ENCODE assay signal across 15 mouse cellular contexts in the genomic region with DNA sequence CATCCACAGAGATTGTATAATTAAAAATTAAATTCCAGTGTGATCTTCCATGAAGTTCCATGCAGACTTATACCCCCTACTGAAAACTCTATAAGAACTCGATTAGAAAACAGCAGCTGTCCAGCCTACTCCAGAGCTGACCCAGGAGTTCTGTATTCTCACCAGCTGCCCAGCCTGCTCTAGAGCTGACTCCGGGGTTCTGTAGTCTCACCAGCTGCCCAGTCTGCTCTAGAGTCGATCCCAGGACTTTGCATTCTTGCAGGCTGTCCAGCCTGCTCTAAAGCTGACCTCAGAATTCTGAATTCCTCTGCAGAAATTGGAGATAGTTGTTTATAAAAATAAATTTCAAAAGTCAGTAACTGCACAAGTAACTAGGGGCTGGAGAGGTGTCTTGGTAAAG. TPM values are rescaled to one million over a fixed set of nuclear protein-coding genes. Genes with fewer than 3 reads are reported as not detected.
A peak's percentile ranks its signal among the peaks of the same experiment; 100 is the strongest.
DNase-seq lines count a peak whose midpoint lies in the region; ATAC-seq and TF ChIP-seq lines count a peak whose summit lies in the region.
"Had no signal": no experiment of that assay in that cellular context is flagged by ENCODE, and none has a peak within 500 bp of the region (broad histone marks: within the 10 kb centered on the region; RNA-seq: fewer than 3 reads in every experiment).

No protein-coding gene starts in this region.

- no peaks in the 10 kb centered on the region for H3K36me3 ChIP-seq in heart, embryonic 13.5 days
- H3K36me3 ChIP-seq in liver, embryonic 11.5 days (ENCODE audit: control insufficient read depth, insufficient read depth, low read length) = no peaks in the 10 kb centered on the region
- no peaks in the 10 kb centered on the region for H3K36me3 ChIP-seq in intestine, embryonic 15.5 days
- H3K36me3 ChIP-seq: embryonic facial prominence, embryonic 13.5 days; limb, embryonic 13.5 days; midbrain, embryonic 10.5 days; neural tube, embryonic 12.5 days had no signal

- H3K9ac ChIP-seq in heart, embryonic 13.5 days = no peak overlapping the region
- no peak overlapping the region for H3K9ac ChIP-seq in liver, embryonic 11.5 days (ENCODE audit: low read depth, low read length)
- H3K9ac ChIP-seq in intestine, embryonic 15.5 days = no peak overlapping the region
- H3K9ac ChIP-seq: embryonic facial prominence, embryonic 13.5 days; hindbrain, embryonic 14.5 days; limb, embryonic 13.5 days; neural tube, embryonic 12.5 days had no signal

- POLR2A ChIA-PET in Patski (lab: Charles Lee) = interaction anchor here (1.0 to 1.6 kb wide), 2 partner anchors 21 to 150 kb away, joined by 3 to 6 read pairs; partner anchors contain the start of gene Ccn1

- no peak for TF ChIP-seq CTCF in Patski (IDR thresholded peaks at IDR 0.05)

- H3K9me3 ChIP-seq in heart, embryonic 13.5 days = no peaks in the 10 kb centered on the region
- no peaks in the 10 kb centered on the region for H3K9me3 ChIP-seq in liver, embryonic 11.5 days (ENCODE audit: control insufficient read depth, low read length)
- H3K9me3 ChIP-seq in intestine, embryonic 15.5 days = no peaks in the 10 kb centered on the region
- H3K9me3 ChIP-seq: embryonic facial prominence, embryonic 13.5 days; limb, embryonic 13.5 days; midbrain, embryonic 10.5 days; neural tube, embryonic 12.5 days had no signal

- peaks cover 47% of the 10 kb centered on the region for H3K4me1 ChIP-seq in heart, embryonic 13.5 days
- peaks cover 22% of the 10 kb centered on the region for H3K4me1 ChIP-seq in liver, embryonic 11.5 days (replicated peaks; ENCODE audit: control insufficient read depth, insufficient read depth, low read length)
- peaks cover 19% of the 10 kb centered on the region for H3K4me1 ChIP-seq in intestine, embryonic 15.5 days (replicated peaks)

- no peaks in the 10 kb centered on the region for H3K27me3 ChIP-seq in heart, embryonic 13.5 days (replicated peaks)
- no peaks in the 10 kb centered on the region for H3K27me3 ChIP-seq in liver, embryonic 11.5 days (replicated peaks; ENCODE audit: control insufficient read depth, insufficient read depth, low read length)
- no peaks in the 10 kb centered on the region for H3K27me3 ChIP-seq in Patski
- H3K27me3 ChIP-seq in intestine, embryonic 15.5 days (replicated peaks) = no peaks in the 10 kb centered on the region
- H3K27me3 ChIP-seq: embryonic facial prominence, embryonic 13.5 days; neural tube, embryonic 12.5 days had no signal

- H3K27ac ChIP-seq in heart, embryonic 13.5 days (replicated peaks) = peak overlapping the region; percentile 62
- peak overlapping the region; percentile 43; the same call in 1 of the 2 replicates for H3K27ac ChIP-seq in liver, embryonic 11.5 days (ENCODE audit: low read depth, low read length)
- 0 out of 2 replicates have a peak overlapping the region, but pooled peaks have one; percentile 19 for H3K27ac ChIP-seq in intestine, embryonic 15.5 days
- H3K27ac ChIP-seq: embryonic facial prominence, embryonic 13.5 days; hindbrain, embryonic 14.5 days; limb, embryonic 13.5 days; midbrain, embryonic 10.5 days; neural tube, embryonic 12.5 days had no signal

- no peak overlapping the region for H3K4me3 ChIP-seq in heart, embryonic 13.5 days
- no peak overlapping the region for H3K4me3 ChIP-seq in liver, embryonic 11.5 days (ENCODE audit: low read depth, low read length)
- H3K4me3 ChIP-seq in intestine, embryonic 15.5 days (replicated peaks) = no peak overlapping the region
- H3K4me3 ChIP-seq: embryonic facial prominence, embryonic 13.5 days; limb, embryonic 13.5 days; midbrain, embryonic 10.5 days; neural tube, embryonic 12.5 days had no signal

- ATAC-seq in heart, embryonic 13.5 days (ENCODE audit: extremely low read depth, insufficient number of reproducible peaks, low FRiP score, low TSS enrichment) = no peak
- no peak for ATAC-seq in liver, embryonic 11.5 days (replicated peaks; ENCODE audit: low FRiP score)
- peak; percentile 44 for ATAC-seq in Patski
- ATAC-seq in intestine, embryonic 15.5 days = peak; percentile 54

- CTCF ChIA-PET in Patski (lab: Charles Lee) = interaction anchor here (1.0 to 1.4 kb wide), 7 partner anchors 8 to 37 kb away, joined by 3 to 5 read pairs (median 3); no protein-coding TSS in a partner anchor

- H3K4me2 ChIP-seq in heart, embryonic 13.5 days = no peak overlapping the region
- H3K4me2 ChIP-seq in liver, embryonic 11.5 days = 0 out of 2 replicates have a peak overlapping the region, but pooled peaks have one; percentile 4
- H3K4me2 ChIP-seq in intestine, embryonic 15.5 days (replicated peaks) = no peak overlapping the region
- H3K4me2 ChIP-seq: embryonic facial prominence, embryonic 13.5 days; hindbrain, embryonic 14.5 days; limb, embryonic 13.5 days; neural tube, embryonic 12.5 days had no signal

- 30% methylated on average over 3 of the region's 3 CpGs for WGBS in heart, embryonic 13.5 days
- 36% methylated on average over 3 of the region's 3 CpGs for WGBS in liver, embryonic 11.5 days
- WGBS in intestine, embryonic 15.5 days = 27% methylated on average over 3 of the region's 3 CpGs

- intact Hi-C loops in heart, postnatal 14 days (cut with DNase I) = no loop called here

- in situ Hi-C loops in Patski (cut with MboI; ENCODE audit: low pct_unique_long_range_greater_than_20kb) = no loop called here

- DNase-seq in heart, postnatal 14 days = no peak
- no peak for DNase-seq in liver, embryonic 11.5 days (ENCODE audit: low spot score)
- DNase-seq in liver (no peak), Patski (ENCODE audit: low read depth, low spot score) (no peak)
- DNase-seq in neural tube, embryonic 10.5 days (ENCODE audit: extremely low spot score, low spot score) = no peak
- DNase-seq: cerebellum, adult 9-10 months; gastrocnemius, postnatal 14 days; layer of hippocampus, adult 9-11 months had no signal

RNA-seq across cellular contexts. Expression of gene Ddah1, which starts 40.9 kb away (rescaled TPM):
- 26.0 and 27.9 TPM in 2 replicates for polyA plus RNA-seq in heart, embryonic 13.5 days (2015; fragmentation: Nextera tagmentation; extraction: Ambion mirVana)
- total RNA-seq in heart, postnatal 14 days (2021) = 10 to 100 TPM in 1 of 2 experiments, 1 to 10 TPM in 1; 9.2 to 13.4 TPM
- 47.3 and 50.2 TPM in 2 replicates for polyA plus RNA-seq in liver, embryonic 11.5 days (2014; fragmentation: Nextera tagmentation; extraction: Ambion mirVana)
- polyA plus RNA-seq in Patski (2021) = 138 TPM
- polyA plus RNA-seq in intestine, embryonic 15.5 days (2015; fragmentation: Nextera tagmentation; extraction: Ambion mirVana) = 45.3 and 53.5 TPM in 2 replicates

Comparison
In these comparisons a context has a peak if more than half of its experiments do, and no peak if none do; other contexts are left out.
1. ATAC-seq: peak in Patski (single experiment) and intestine, embryonic 15.5 days (single experiment); none in heart, embryonic 13.5 days (single experiment) and liver, embryonic 11.5 days (single experiment).
2. Peak in every context shown above with its lines, with median percentiles within 50 percentile points of each other: H3K27ac ChIP-seq.